Mouse (Mus musculus): ENCODE results near the gene Nup133. TPM values are rescaled to one million over a fixed set of nuclear protein-coding genes. Genes with fewer than 3 reads are reported as not detected.

Nup133 gene
- total and polyA plus RNA-seq, 3 experiments: 49.6 to 58.1 (median 58.0) TPM

DNA sequence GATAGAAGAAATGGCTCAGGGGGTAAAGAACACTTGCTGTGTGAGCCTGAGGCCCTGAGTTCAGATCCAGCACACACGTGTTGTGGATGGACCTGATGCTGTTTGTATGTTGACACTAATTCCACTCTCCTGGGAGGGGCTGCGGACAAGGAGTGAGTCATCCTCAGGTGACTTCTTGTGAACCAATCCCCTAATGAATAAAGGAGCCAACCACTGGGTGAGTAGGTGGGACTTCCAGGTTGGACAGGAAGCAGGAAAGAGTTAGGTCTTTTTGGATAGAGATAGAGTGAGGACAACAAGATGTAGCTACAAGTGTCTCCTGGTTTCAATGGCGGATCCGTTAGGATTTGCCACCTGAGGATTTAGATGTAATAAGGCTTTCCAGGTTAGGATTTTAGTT lies 99.7 kb downstream of the Nup133 start:
- Histone ChIP-seq H3K27me3 (ENCODE audit: control insufficient read depth in 1 of 2, insufficient read depth in 2 of 2, low read length in 2 of 2) (no peaks in the 10 kb centered on the region), H3K4me3 (ENCODE audit: control insufficient read depth in 1 of 2, insufficient read depth in 1 of 2, low read depth in 2 of 2, low read length in 2 of 2) (no peak overlapping the region), H3K79me2 (ENCODE audit: control insufficient read depth, insufficient read depth, low read length, poor library complexity) (peaks cover 66% of the 10 kb centered on the region), H3K36me3 (ENCODE audit: control insufficient read depth in 1 of 2, insufficient read depth in 2 of 2, low read length in 2 of 2) (peaks cover 0 to 14% of the 10 kb centered on the region in 2 experiments; a peak in 2 of 4 replicates), H3K27ac (ENCODE audit: control insufficient read depth, low read depth, low read length) (no peak overlapping the region), H3K9me3 (replicated peaks; ENCODE audit: insufficient read depth, low read length) (no peaks in the 10 kb centered on the region), H3K9ac (ENCODE audit: control insufficient read depth, low read depth, low read length, poor library complexity, severe bottlenecking) (no peak overlapping the region), H3K4me1 (ENCODE audit: control insufficient read depth in 1 of 2, insufficient read depth in 2 of 2, low read length in 2 of 2) (peaks cover 5 to 16% of the 10 kb centered on the region in 2 experiments)
- no peak for DNase-seq (ENCODE audit: low read depth, low spot score)
- no peak for TF ChIP-seq RAD21 (IDR thresholded peaks at IDR 0.05; ENCODE audit: low read depth, low read length)

DNA sequence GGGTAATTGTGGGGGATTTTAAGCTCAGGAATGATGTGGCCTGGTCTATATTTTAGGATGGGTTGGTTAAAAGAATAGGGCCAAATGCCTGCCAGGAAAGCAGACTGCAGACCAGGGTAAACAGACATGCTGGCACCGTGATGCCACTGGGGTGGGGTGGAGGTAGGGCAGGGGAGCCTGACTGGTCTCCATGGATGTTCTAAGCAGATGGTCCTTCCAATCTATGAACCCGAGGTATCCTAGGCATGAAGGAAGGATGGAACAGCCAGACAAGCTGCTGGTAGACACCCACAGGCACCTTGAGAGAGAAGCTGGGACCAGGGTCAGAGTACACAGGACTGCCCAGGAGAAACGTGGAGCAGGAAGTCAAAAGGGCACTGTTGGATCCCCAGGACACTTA lies 101.5 kb downstream of the Nup133 start:
- H3K27me3 ChIP-seq (ENCODE audit: control insufficient read depth in 1 of 2, insufficient read depth in 2 of 2, low read length in 2 of 2): no peaks in the 10 kb centered on the region
- TF ChIP-seq GABPA (IDR thresholded peaks at IDR 0.05; ENCODE audit: low read depth, low read length) (no peak), POLR2AphosphoS5 (IDR thresholded peaks at IDR 0.05; ENCODE audit: borderline replicate concordance, low read depth, low read length) (no peak), ZKSCAN1 (IDR thresholded peaks at IDR 0.05; ENCODE audit: low read depth, low read length) (no peak), EP300 (IDR thresholded peaks at IDR 0.05; ENCODE audit: low read depth in 1 of 2, low read length in 2 of 2) (no peak), UBTF (IDR thresholded peaks at IDR 0.05; ENCODE audit: borderline replicate concordance, insufficient read depth, low read depth, low read length) (no peak), SIN3A (IDR thresholded peaks at IDR 0.05; ENCODE audit: low read length) (no peak), ELF1 (IDR thresholded peaks at IDR 0.05; ENCODE audit: low read depth, low read length) (no peak), ZC3H11A (IDR thresholded peaks at IDR 0.05; ENCODE audit: low read depth, low read length) (no peak), NELFE (IDR thresholded peaks at IDR 0.05; ENCODE audit: low read depth, low read length) (no peak), POLR2A (IDR thresholded peaks at IDR 0.05; ENCODE audit: control insufficient read depth in 1 of 2, insufficient read depth in 1 of 2, low read depth in 1 of 2, low read length in 2 of 2, poor library complexity in 1 of 2) (no peak), KAT2A (conservative IDR thresholded peaks at IDR 0.05; ENCODE audit: low read depth, low read length) (no peak), JUND (IDR thresholded peaks at IDR 0.05; ENCODE audit: low read depth, low read length) (no peak), E2F4 (IDR thresholded peaks at IDR 0.05; ENCODE audit: borderline replicate concordance, low read depth, low read length) (no peak), MXI1 (IDR thresholded peaks at IDR 0.05; ENCODE audit: low read depth, low read length) (no peak), CHD1 (IDR thresholded peaks at IDR 0.05; ENCODE audit: low read depth, low read length) (no peak), GATA1 (IDR thresholded peaks at IDR 0.05; ENCODE audit: low read depth, low read length) (no peak), HCFC1 (IDR thresholded peaks at IDR 0.05; ENCODE audit: low read depth, low read length) (no peak), MAFK (IDR thresholded peaks at IDR 0.05; ENCODE audit: borderline replicate concordance, low read depth, low read length) (no peak), RAD21 (IDR thresholded peaks at IDR 0.05; ENCODE audit: low read depth, low read length) (no peak)
- DNase-seq (ENCODE audit: low read depth, low spot score): no peak
- no peak overlapping the region for H3K9ac ChIP-seq (ENCODE audit: control insufficient read depth, low read depth, low read length, poor library complexity, severe bottlenecking)
- no peaks in the 10 kb centered on the region for H3K9me3 ChIP-seq (replicated peaks; ENCODE audit: insufficient read depth, low read length)
- H3K36me3 ChIP-seq (ENCODE audit: control insufficient read depth in 1 of 2, insufficient read depth in 2 of 2, low read length in 2 of 2): peaks cover 2 to 3% of the 10 kb centered on the region in 2 experiments; a peak in 2 of 4 replicates
- H3K79me2 ChIP-seq (ENCODE audit: control insufficient read depth, insufficient read depth, low read length, poor library complexity): peaks cover 53% of the 10 kb centered on the region
- H3K27ac ChIP-seq (ENCODE audit: control insufficient read depth, low read depth, low read length): no peak overlapping the region
- no peak overlapping the region for H3K4me3 ChIP-seq (ENCODE audit: control insufficient read depth in 1 of 2, insufficient read depth in 1 of 2, low read depth in 2 of 2, low read length in 2 of 2)
- H3K4me1 ChIP-seq (ENCODE audit: control insufficient read depth in 1 of 2, insufficient read depth in 2 of 2, low read length in 2 of 2): peaks cover 0 to 8% of the 10 kb centered on the region in 2 experiments; a peak in 1 of 4 replicates

Other genes starting within 250 kb of the Nup133 start
- 22.2 and 23.1 TPM in 2 replicates for gene Rab4a, start 143.3 kb downstream of the Nup133 start, total RNA-seq (2012; rRNA removed)
- 10 to 100 TPM in 1 of 2 experiments, not detected in 1; 44.6 TPM for gene Rab4a, start 143.3 kb downstream of the Nup133 start, polyA plus RNA-seq (2012; ENCODE audit: insufficient read depth in 1 of 2, insufficient read length in 2 of 2, low read depth in 1 of 2, low replicate concordance in 2 of 2, missing spikeins in 1 of 2)
- gene Ccsap, start 89.1 kb downstream of the Nup133 start, total RNA-seq (2012; rRNA removed): 6.7 and 7.0 TPM in 2 replicates
- gene Ccsap, start 89.1 kb downstream of the Nup133 start, polyA plus RNA-seq (2012; ENCODE audit: insufficient read depth in 1 of 2, insufficient read length in 2 of 2, low read depth in 1 of 2, low replicate concordance in 2 of 2, missing spikeins in 1 of 2): 10 to 100 TPM in 1 of 2 experiments, not detected in 1; 12.1 TPM
- gene Acta1, start 54.5 kb downstream of the Nup133 start, total RNA-seq (2012; rRNA removed): 0.23 TPM in 1 of 2 replicates, not detected in the other
- gene Acta1, start 54.5 kb downstream of the Nup133 start, polyA plus RNA-seq (2012; ENCODE audit: insufficient read depth in 1 of 2, insufficient read length in 2 of 2, low read depth in 1 of 2, low replicate concordance in 2 of 2, missing spikeins in 1 of 2): under 1 TPM in 1 of 2 experiments, not detected in 1; 0.32 TPM
- 26.1 and 37.8 TPM in 2 replicates for gene Abcb10, start 33.9 kb upstream of the Nup133 start, total RNA-seq (2012; rRNA removed)
- 10 to 100 TPM; 32.6 to 33.7 TPM for gene Abcb10, start 33.9 kb upstream of the Nup133 start, polyA plus RNA-seq (2012; ENCODE audit: insufficient read depth in 1 of 2, insufficient read length in 2 of 2, low read depth in 1 of 2, low replicate concordance in 2 of 2, missing spikeins in 1 of 2)
- gene Taf5l, start 72.1 kb upstream of the Nup133 start, total RNA-seq (2012; rRNA removed): 85.9 and 86.3 TPM in 2 replicates
- gene Taf5l, start 72.1 kb upstream of the Nup133 start, polyA plus RNA-seq (2012; ENCODE audit: insufficient read depth in 1 of 2, insufficient read length in 2 of 2, low read depth in 1 of 2, low replicate concordance in 2 of 2, missing spikeins in 1 of 2): 10 to 100 TPM in 1 of 2 experiments, not detected in 1; 88.4 TPM
- gene Urb2, start 72.2 kb upstream of the Nup133 start, total RNA-seq (2012; rRNA removed): 39.7 and 40.1 TPM in 2 replicates
- gene Urb2, start 72.2 kb upstream of the Nup133 start, polyA plus RNA-seq (2012; ENCODE audit: insufficient read depth in 1 of 2, insufficient read length in 2 of 2, low read depth in 1 of 2, low replicate concordance in 2 of 2, missing spikeins in 1 of 2): 10 to 100 TPM; 31.6 to 82.4 TPM